Mouse (Mus musculus): Measurements from ENCODE around the gene March9.

- no peak for TF ChIP-seq CTCF (conservative IDR thresholded peaks at IDR 0.05; ENCODE audit: low read length)
- TF ChIP-seq POU5F1 (IDR thresholded peaks at IDR 0.05; ENCODE audit: borderline replicate concordance, low read length): no peak
Measured at GRCm38 (mm10) chr10:127077515-127077914, 17.5 kb upstream of the March9 start.

All from E14TG2a.4 (cell line).